Mouse (Mus musculus): ENCODE results near the gene Tbk1. TPM values are rescaled to one million over a fixed set of nuclear protein-coding genes. Genes with fewer than 3 reads are reported as not detected.

The Tbk1 gene
- polyA plus RNA-seq, 1 experiment, result 20.4 TPM

DNA sequence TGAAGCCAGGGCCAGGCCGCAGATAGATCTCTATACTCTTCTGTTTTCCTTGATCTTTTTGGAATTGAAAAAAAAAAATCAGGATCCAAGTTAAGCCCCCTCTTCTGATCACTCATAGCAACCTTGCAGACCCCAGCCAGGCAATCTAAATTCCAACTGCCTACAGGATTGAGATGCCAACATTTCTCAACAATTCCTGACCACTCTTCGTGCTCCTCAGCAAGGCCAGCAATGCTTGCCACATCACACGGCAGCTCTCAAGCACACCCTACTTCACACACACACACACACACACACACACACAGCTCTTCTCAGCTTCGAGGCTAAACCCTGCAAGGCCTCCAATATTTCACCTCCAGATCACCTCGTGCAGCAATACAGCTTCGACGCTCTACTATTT is 37.1 kb upstream of the Tbk1 start:
- TF ChIP-seq CTCF (IDR thresholded peaks at IDR 0.05; ENCODE audit: insufficient read depth, low read length), result no peak
- no peak for TF ChIP-seq POLR2A (IDR thresholded peaks at IDR 0.05; ENCODE audit: borderline replicate concordance, extremely low read depth, low read depth, low read length)
- H3K4me3 ChIP-seq (replicated peaks; ENCODE audit: extremely low read depth, low read depth, low read length), result no peak overlapping the region
- DNase-seq, result no peak
- H3K4me1 ChIP-seq (ENCODE audit: control insufficient read depth, insufficient read depth, low read length), result no peaks in the 10 kb centered on the region; the same call in none of the 2 replicates
- WGBS, result 66% methylated on average over 7 of the region's 7 CpGs

DNA sequence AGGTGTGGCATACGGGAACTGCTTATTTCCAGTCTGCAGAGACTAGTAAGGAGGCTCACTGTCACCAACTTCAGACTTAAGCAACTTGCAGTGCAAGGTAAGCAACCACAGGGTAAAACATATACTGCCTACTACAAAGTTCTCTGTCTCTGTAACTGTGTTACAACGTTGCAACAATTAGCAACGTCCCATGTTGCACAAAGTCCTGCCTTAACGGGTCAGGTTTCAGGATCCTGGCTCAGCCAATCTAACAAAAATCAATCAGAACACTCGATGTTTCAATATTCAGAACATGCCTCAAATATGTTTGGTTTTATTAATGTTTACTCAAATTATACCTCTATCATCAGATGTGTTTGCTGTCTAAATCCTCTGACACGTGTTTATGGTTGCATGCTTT is 35.8 kb upstream of the Tbk1 start:
- WGBS, result 76% methylated on average over 6 of the region's 6 CpGs
- no peak for DNase-seq
- Histone ChIP-seq H3K4me1 (ENCODE audit: control insufficient read depth, insufficient read depth, low read length) (no peaks in the 10 kb centered on the region; the same call in none of the 2 replicates), H3K4me3 (replicated peaks; ENCODE audit: extremely low read depth, low read depth, low read length) (no peak overlapping the region)
- TF ChIP-seq POLR2A (IDR thresholded peaks at IDR 0.05; ENCODE audit: borderline replicate concordance, extremely low read depth, low read depth, low read length), result no peak

DNA sequence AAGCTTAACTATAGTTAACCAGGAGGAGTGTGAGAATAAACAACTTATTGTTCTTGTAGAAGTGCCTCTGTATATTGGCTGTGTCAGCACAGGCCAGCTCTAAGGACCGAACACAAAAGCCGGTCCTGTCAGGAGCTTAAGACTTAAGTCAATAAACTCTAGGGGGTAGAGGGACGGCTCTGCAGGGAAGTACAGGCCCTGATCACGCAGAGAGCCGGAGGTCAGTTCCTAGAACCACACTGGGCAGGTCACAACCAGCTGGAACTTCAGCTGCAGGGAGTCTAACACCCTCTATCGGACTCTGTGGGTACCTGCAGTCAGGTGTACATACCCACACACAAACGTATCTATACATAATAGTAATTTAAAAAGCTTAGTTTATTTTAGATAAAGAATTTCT is 29.3 kb upstream of the Tbk1 start:
- DNase-seq, result no peak
- Histone ChIP-seq H3K4me3 (replicated peaks; ENCODE audit: extremely low read depth, low read depth, low read length) (no peak overlapping the region), H3K4me1 (ENCODE audit: control insufficient read depth, insufficient read depth, low read length) (peaks cover 6% of the 10 kb centered on the region)
- WGBS, result 59% methylated on average over 7 of the region's 7 CpGs
- TF ChIP-seq CTCF (IDR thresholded peaks at IDR 0.05; ENCODE audit: insufficient read depth, low read length), result no peak
- TF ChIP-seq POLR2A (IDR thresholded peaks at IDR 0.05; ENCODE audit: borderline replicate concordance, extremely low read depth, low read depth, low read length), result no peak

DNA sequence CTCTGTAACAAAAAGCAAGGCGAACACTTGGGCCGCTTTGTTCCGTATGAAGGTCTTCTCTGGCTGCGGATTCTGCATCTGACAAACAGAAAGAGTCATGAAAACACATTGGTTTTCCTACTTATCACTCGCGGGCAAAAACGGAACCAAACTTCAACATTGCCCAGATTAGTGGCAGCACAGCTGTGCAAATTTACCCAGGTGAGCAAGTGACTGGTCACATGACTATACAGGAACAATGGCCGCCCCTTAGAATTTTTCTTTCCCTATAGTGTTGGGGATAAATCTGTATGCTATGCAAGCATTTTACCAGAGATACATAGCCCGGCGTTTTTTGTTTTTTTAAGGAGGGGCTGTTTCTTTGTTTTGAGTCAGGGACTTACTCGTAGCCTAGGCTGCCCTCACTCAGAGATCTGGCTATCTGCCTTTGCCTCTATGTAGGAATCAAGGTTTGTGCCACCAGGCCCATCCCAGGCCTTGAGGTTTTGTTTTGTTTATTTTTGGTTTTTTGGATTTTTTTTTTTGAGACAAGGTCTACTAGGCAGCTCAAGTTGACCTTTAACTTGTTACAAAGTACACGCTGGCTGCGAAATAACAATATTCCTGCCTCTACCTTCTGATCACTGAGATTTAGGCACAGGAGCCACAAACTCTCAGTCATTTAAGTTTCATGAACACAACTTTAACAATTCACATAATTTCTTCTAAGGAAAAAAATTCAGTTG is 28.7 kb upstream of the Tbk1 start:
- no peak for DNase-seq
- WGBS, result 84% methylated on average over 13 of the region's 13 CpGs
- no peak overlapping the region for H3K4me3 ChIP-seq (replicated peaks; ENCODE audit: extremely low read depth, low read depth, low read length)
- H3K4me1 ChIP-seq (ENCODE audit: control insufficient read depth, insufficient read depth, low read length), result peaks cover 6% of the 10 kb centered on the region
- TF ChIP-seq POLR2A (IDR thresholded peaks at IDR 0.05; ENCODE audit: borderline replicate concordance, extremely low read depth, low read depth, low read length), result no peak
- no peak for TF ChIP-seq CTCF (IDR thresholded peaks at IDR 0.05; ENCODE audit: insufficient read depth, low read length)

DNA sequence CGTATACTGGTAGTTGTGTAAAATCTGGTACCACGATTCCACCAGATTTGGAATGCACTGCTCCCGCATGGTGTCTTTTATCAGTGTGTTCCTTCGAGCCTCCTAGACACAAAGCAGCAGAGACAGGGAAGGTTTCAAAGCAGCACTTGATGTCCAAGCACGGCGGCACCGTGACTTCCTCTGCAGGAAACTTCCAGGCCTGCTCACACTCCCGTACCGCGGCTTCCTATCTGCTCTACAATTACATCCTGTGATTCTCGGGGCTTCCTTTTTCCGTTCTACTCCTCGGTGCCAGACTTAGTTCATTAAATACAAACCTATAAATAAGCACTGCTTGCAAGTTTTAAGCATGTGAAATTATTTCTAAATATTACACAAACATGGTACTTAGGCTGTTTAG is 27.0 kb upstream of the Tbk1 start:
- Histone ChIP-seq H3K4me1 (ENCODE audit: control insufficient read depth, insufficient read depth, low read length) (peaks cover 6% of the 10 kb centered on the region), H3K4me3 (replicated peaks; ENCODE audit: extremely low read depth, low read depth, low read length) (no peak overlapping the region)
- TF ChIP-seq CTCF (IDR thresholded peaks at IDR 0.05; ENCODE audit: insufficient read depth, low read length) (no peak), POLR2A (IDR thresholded peaks at IDR 0.05; ENCODE audit: borderline replicate concordance, extremely low read depth, low read depth, low read length) (peak; percentile 47; the same call in 1 of the 2 replicates)
- DNase-seq, result peak; percentile 20
- WGBS, result 52% methylated on average over 13 of the region's 13 CpGs

DNA sequence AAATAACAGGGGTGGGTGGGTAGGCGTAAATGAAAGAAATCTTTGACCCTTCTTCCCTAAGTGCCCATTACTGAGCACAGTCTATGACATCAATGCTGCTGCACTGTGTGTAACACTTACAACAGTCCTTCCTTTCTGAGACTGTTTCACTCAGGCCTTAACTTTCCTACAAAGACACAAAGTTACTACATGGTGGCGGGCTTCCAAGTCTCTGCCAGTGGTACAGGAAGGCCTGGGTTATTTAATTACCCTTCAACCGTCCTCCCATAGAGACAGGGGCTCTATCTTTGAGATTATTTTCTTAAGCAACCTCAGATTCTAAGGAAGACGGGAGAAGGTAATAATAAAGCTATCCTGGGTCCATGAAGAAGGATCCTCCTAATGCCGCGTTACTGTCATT is 25.9 kb upstream of the Tbk1 start:
- no peak for TF ChIP-seq CTCF (IDR thresholded peaks at IDR 0.05; ENCODE audit: insufficient read depth, low read length)
- no peak for TF ChIP-seq POLR2A (IDR thresholded peaks at IDR 0.05; ENCODE audit: borderline replicate concordance, extremely low read depth, low read depth, low read length)
- DNase-seq, result no peak
- 76% methylated on average over 6 of the region's 6 CpGs for WGBS
- Histone ChIP-seq H3K4me1 (ENCODE audit: control insufficient read depth, insufficient read depth, low read length) (peaks cover 6% of the 10 kb centered on the region), H3K4me3 (replicated peaks; ENCODE audit: extremely low read depth, low read depth, low read length) (no peak overlapping the region)

DNA sequence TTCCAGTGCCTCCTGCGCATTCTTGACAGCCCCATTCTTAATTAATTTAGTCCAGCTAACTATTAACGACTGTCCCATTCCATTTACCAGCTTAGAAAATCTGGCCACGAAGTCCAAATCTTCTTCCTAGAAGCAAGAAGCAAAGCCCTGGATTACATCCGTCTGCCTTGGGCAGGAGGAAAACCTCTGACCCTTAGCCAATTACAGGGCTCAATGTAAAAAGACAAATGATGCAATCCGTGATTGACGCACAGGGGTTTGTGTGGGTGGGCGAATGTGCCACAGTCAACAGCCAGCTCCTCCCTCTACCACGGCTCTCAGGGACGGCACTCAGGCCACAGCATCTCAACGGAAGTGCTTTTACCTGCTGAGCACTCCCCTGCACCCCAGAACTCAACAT is 25.0 kb upstream of the Tbk1 start:
- DNase-seq, result no peak
- peaks cover 6% of the 10 kb centered on the region for H3K4me1 ChIP-seq (ENCODE audit: control insufficient read depth, insufficient read depth, low read length)
- 74% methylated on average over 10 of the region's 10 CpGs for WGBS
- H3K4me3 ChIP-seq (replicated peaks; ENCODE audit: extremely low read depth, low read depth, low read length), result no peak overlapping the region
- TF ChIP-seq POLR2A (IDR thresholded peaks at IDR 0.05; ENCODE audit: borderline replicate concordance, extremely low read depth, low read depth, low read length) (no peak), CTCF (IDR thresholded peaks at IDR 0.05; ENCODE audit: insufficient read depth, low read length) (no peak)

DNA sequence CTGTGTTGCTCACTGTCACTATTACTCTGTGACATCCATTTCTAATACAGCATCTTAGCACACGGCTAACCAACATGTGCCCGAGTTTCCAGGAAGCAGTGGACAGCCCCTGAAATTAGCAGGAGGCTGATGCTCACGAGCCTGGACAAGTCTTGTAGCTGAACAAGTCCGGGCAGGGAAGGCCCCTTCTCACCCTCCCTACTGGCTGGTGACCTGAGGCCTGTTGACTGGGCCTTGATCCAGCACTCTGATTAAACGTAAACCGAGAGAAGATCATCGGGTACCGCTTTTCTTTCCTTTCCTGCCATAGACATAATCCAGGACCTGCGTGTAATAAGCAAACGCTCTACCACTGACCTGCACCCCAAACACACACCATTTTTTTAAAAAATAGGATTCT is 21.6 kb upstream of the Tbk1 start:
- DNase-seq, result no peak
- 84% methylated on average over 10 of the region's 10 CpGs for WGBS
- no peak overlapping the region for H3K4me3 ChIP-seq (replicated peaks; ENCODE audit: extremely low read depth, low read depth, low read length)
- no peak for TF ChIP-seq POLR2A (IDR thresholded peaks at IDR 0.05; ENCODE audit: borderline replicate concordance, extremely low read depth, low read depth, low read length)
- TF ChIP-seq CTCF (IDR thresholded peaks at IDR 0.05; ENCODE audit: insufficient read depth, low read length), result no peak
- peaks cover 6% of the 10 kb centered on the region for H3K4me1 ChIP-seq (ENCODE audit: control insufficient read depth, insufficient read depth, low read length)

DNA sequence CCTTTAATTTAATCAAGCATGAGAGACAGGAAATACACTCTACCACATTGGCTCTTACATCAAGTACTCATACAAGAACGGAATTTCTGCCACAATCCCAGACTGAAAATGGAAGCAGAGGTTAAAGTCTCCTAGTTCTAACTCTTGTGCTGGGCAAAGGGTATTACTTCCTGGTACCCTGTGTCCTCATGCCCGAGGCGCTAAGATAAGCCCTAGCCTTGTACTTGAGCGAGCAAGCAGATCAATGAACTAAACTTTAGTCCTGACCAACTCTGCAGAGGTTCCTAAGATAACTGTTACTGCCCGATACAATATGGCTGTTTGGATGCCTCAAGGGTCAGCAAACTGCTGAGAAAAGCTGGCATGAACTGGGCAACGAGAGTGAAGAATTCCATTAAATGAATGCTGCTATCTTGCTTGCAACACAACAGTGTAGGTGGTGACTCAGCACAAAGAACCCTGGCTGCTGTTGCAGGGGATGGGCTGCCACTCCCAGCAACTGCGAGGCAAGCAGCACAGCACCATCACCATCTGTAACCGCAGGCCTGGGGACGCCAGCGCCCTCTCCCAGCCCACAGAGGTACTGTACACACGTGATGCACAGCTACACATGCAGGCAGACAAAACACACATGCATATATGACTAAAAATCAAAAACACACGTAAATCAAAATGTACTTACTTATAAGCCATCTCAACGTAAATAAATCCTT is 18.2 kb upstream of the Tbk1 start:
- 90% methylated on average over 13 of the region's 13 CpGs for WGBS
- Histone ChIP-seq H3K4me3 (replicated peaks; ENCODE audit: extremely low read depth, low read depth, low read length) (no peak overlapping the region), H3K4me1 (ENCODE audit: control insufficient read depth, insufficient read depth, low read length) (no peaks in the 10 kb centered on the region)
- TF ChIP-seq POLR2A (IDR thresholded peaks at IDR 0.05; ENCODE audit: borderline replicate concordance, extremely low read depth, low read depth, low read length) (no peak), CTCF (IDR thresholded peaks at IDR 0.05; ENCODE audit: insufficient read depth, low read length) (no peak)
- no peak for DNase-seq

DNA sequence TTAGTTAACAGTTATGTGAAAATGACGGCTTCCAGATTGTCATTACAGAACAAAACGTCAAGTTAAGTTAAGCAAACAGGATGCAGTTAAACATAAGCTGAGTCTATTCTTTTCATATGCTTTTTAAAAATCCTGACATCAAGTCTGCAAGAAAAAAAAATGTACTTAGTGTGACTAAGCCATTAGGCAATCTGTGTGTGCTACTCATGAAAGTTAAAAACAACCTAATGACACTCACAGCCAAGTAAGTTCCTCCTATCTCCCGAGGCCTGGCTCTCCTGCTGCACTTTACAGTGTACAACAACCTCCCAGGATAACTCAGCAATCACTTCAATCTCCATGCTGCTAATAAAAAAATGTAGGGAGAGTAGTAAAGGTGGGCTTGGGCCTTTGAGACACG is 17.0 kb upstream of the Tbk1 start:
- DNase-seq, result no peak
- Histone ChIP-seq H3K4me3 (replicated peaks; ENCODE audit: extremely low read depth, low read depth, low read length) (no peak overlapping the region), H3K4me1 (ENCODE audit: control insufficient read depth, insufficient read depth, low read length) (no peaks in the 10 kb centered on the region)
- 60% methylated on average over 4 of the region's 4 CpGs for WGBS
- TF ChIP-seq POLR2A (IDR thresholded peaks at IDR 0.05; ENCODE audit: borderline replicate concordance, extremely low read depth, low read depth, low read length) (no peak), CTCF (IDR thresholded peaks at IDR 0.05; ENCODE audit: insufficient read depth, low read length) (no peak)

Measured in lung, adult 2 months (tissue).